Mouse (Mus musculus) liver, embryonic 15.5 days (tissue): ENCODE measurements at regions not wholly inside any gene's neighbourhood (a gene's known extent, or its start where the extent isn't known, plus 50 kb on each side); places are given as distances from the start of the nearest gene placed in this dataset.

ENCODE experiments used
- ATAC-seq: fragments of 200-750 bp; cut with Nextera tagmentation; 2 replicates; pipeline ENCODE4 v1.8.0; 2017; ENCODE audit warnings: moderate number of reproducible peaks, mild to moderate bottlenecking, moderate library complexity; ENCODE audit not compliant: insufficient read depth
- H3K27ac ChIP-seq: fragments of 300-500 bp; sonication (generic); replicated peaks from 2 replicates; pipeline ENCODE4 v1.5.1; 2015; ENCODE audit warnings: mild to moderate bottlenecking, inconsistent platforms
- H3K27me3 ChIP-seq: fragments of 300-500 bp; sonication (generic); 2 replicates; pipeline ENCODE4 v1.6.1; 2015; ENCODE audit warnings: mild to moderate bottlenecking, inconsistent platforms
- H3K36me3 ChIP-seq: fragments of 300-500 bp; sonication (generic); replicated peaks from 2 replicates; pipeline ENCODE4 v1.6.1; 2015; ENCODE audit warnings: moderate library complexity, mild to moderate bottlenecking, inconsistent platforms
- H3K4me1 ChIP-seq: fragments of 300-500 bp; sonication (generic); replicated peaks from 2 replicates; pipeline ENCODE4 v1.6.1; 2015; ENCODE audit warnings: inconsistent platforms
- H3K4me2 ChIP-seq: fragments of 300-500 bp; sonication (generic); 2 replicates; pipeline ENCODE4 v1.6.1; 2015; ENCODE audit warnings: moderate library complexity, mild to moderate bottlenecking, inconsistent platforms
- H3K4me3 ChIP-seq: fragments of 300-500 bp; sonication (generic); replicated peaks from 2 replicates; pipeline ENCODE4 v1.5.1; 2015; ENCODE audit warnings: mild to moderate bottlenecking, inconsistent platforms
- H3K9ac ChIP-seq: fragments of 300-500 bp; sonication (generic); 2 replicates; pipeline ENCODE4 v1.6.1; 2015; ENCODE audit warnings: moderate library complexity, mild to moderate bottlenecking, inconsistent platforms
- H3K9me3 ChIP-seq: fragments of 300-500 bp; sonication (generic); replicated peaks from 2 replicates; pipeline ENCODE4 v1.6.1; 2016; ENCODE audit warnings: inconsistent platforms
- WGBS: fragments of 180-500 bp; shearing (Covaris S2); methylation state at CpG from one replicate; pipeline ENCODE4 v1.1.7; 2015; ENCODE audit warnings: mixed read lengths; ENCODE audit not compliant: insufficient replicate concordance; 5-methylcytosine and 5-hydroxymethylcytosine counted together

- H3K4me3 ChIP-seq, result no peak overlapping the region
- no peak for ATAC-seq
- no peaks in the 10 kb centered on the region for H3K4me1 ChIP-seq
- no peak overlapping the region for H3K27ac ChIP-seq
- H3K9ac ChIP-seq, result no peak overlapping the region
- no peaks in the 10 kb centered on the region for H3K36me3 ChIP-seq
- no peaks in the 10 kb centered on the region for H3K9me3 ChIP-seq
- WGBS, result 71% methylated on average over 4 of the region's 4 CpGs
- no peaks in the 10 kb centered on the region for H3K27me3 ChIP-seq
- H3K4me2 ChIP-seq, result no peak overlapping the region
These were observed 64.5 kb downstream of the Gm11146 start for GRCm38 (mm10) chr16:77537351-77537750.

- Histone ChIP-seq H3K4me1 (no peaks in the 10 kb centered on the region), H3K9ac (no peak overlapping the region), H3K4me3 (no peak overlapping the region), H3K4me2 (no peak overlapping the region), H3K27me3 (no peaks in the 10 kb centered on the region), H3K27ac (no peak overlapping the region), H3K36me3 (no peaks in the 10 kb centered on the region), H3K9me3 (no peaks in the 10 kb centered on the region)
- WGBS, result 69% methylated on average over 10 of the region's 10 CpGs
- ATAC-seq, result no peak
These were observed 65.1 kb downstream of the Gm11146 start for GRCm38 (mm10) chr16:77536746-77537145.

GRCm38 (mm10) chr16:77536314-77536713 is 65.6 kb downstream of the Gm11146 start:
- no peak for ATAC-seq
- Histone ChIP-seq H3K9ac (no peak overlapping the region), H3K27me3 (no peaks in the 10 kb centered on the region), H3K4me1 (no peaks in the 10 kb centered on the region), H3K4me3 (no peak overlapping the region), H3K27ac (no peak overlapping the region), H3K9me3 (no peaks in the 10 kb centered on the region), H3K36me3 (no peaks in the 10 kb centered on the region), H3K4me2 (no peak overlapping the region)
- 71% methylated on average over 6 of the region's 6 CpGs for WGBS

- 91% methylated on average over 3 of the region's 3 CpGs for WGBS
- no peak overlapping the region for H3K9ac ChIP-seq
- ATAC-seq, result no peak
- no peaks in the 10 kb centered on the region for H3K36me3 ChIP-seq
- no peak overlapping the region for H3K4me2 ChIP-seq
- no peak overlapping the region for H3K27ac ChIP-seq
- H3K4me1 ChIP-seq, result no peaks in the 10 kb centered on the region
- H3K9me3 ChIP-seq, result no peaks in the 10 kb centered on the region
- no peak overlapping the region for H3K4me3 ChIP-seq
- H3K27me3 ChIP-seq, result no peaks in the 10 kb centered on the region
These were observed 66.9 kb downstream of the Gm11146 start for GRCm38 (mm10) chr16:77535021-77535420.

GRCm38 (mm10) chr16:77531596-77531995 is 70.3 kb downstream of the Gm11146 start:
- Histone ChIP-seq H3K4me2 (no peak overlapping the region), H3K9me3 (no peaks in the 10 kb centered on the region), H3K36me3 (no peaks in the 10 kb centered on the region), H3K9ac (no peak overlapping the region), H3K27me3 (no peaks in the 10 kb centered on the region), H3K27ac (no peak overlapping the region), H3K4me3 (no peak overlapping the region), H3K4me1 (no peaks in the 10 kb centered on the region)
- WGBS, result 68% methylated on average over 10 of the region's 10 CpGs
- no peak for ATAC-seq

- WGBS, result 57% methylated on average over 1 of the region's 1 CpGs
- Histone ChIP-seq H3K4me1 (no peaks in the 10 kb centered on the region), H3K9ac (no peak overlapping the region), H3K36me3 (no peaks in the 10 kb centered on the region), H3K4me3 (no peak overlapping the region), H3K27ac (no peak overlapping the region), H3K4me2 (no peak overlapping the region), H3K27me3 (no peaks in the 10 kb centered on the region), H3K9me3 (no peaks in the 10 kb centered on the region)
- ATAC-seq, result no peak
These were observed 73.9 kb downstream of the Gm11146 start for GRCm38 (mm10) chr16:77527951-77528350.

GRCm38 (mm10) chr16:77514606-77515005 is 87.3 kb downstream of the Gm11146 start:
- H3K4me1 ChIP-seq, result no peaks in the 10 kb centered on the region
- H3K36me3 ChIP-seq, result no peaks in the 10 kb centered on the region
- no peaks in the 10 kb centered on the region for H3K9me3 ChIP-seq
- WGBS, result 66% methylated on average over 3 of the region's 3 CpGs
- H3K27ac ChIP-seq, result no peak overlapping the region
- no peak overlapping the region for H3K4me2 ChIP-seq
- no peaks in the 10 kb centered on the region for H3K27me3 ChIP-seq
- H3K4me3 ChIP-seq, result no peak overlapping the region
- H3K9ac ChIP-seq, result no peak overlapping the region
- ATAC-seq, result no peak

- Histone ChIP-seq H3K4me3 (no peak overlapping the region), H3K9ac (no peak overlapping the region), H3K9me3 (no peaks in the 10 kb centered on the region), H3K4me2 (no peak overlapping the region), H3K36me3 (no peaks in the 10 kb centered on the region), H3K4me1 (no peaks in the 10 kb centered on the region), H3K27me3 (no peaks in the 10 kb centered on the region), H3K27ac (no peak overlapping the region)
- WGBS, result 61% methylated on average over 5 of the region's 5 CpGs
- ATAC-seq, result no peak
These were observed 98.3 kb downstream of the Gm11146 start for GRCm38 (mm10) chr16:77503556-77503955.

GRCm38 (mm10) chr16:77502916-77503315 is 99.0 kb downstream of the Gm11146 start:
- no peak overlapping the region for H3K27ac ChIP-seq
- no peaks in the 10 kb centered on the region for H3K27me3 ChIP-seq
- no peaks in the 10 kb centered on the region for H3K4me1 ChIP-seq
- H3K4me3 ChIP-seq, result no peak overlapping the region
- no peak overlapping the region for H3K9ac ChIP-seq
- ATAC-seq, result no peak
- 56% methylated on average over 5 of the region's 5 CpGs for WGBS
- H3K9me3 ChIP-seq, result no peaks in the 10 kb centered on the region
- H3K36me3 ChIP-seq, result no peaks in the 10 kb centered on the region
- no peak overlapping the region for H3K4me2 ChIP-seq

- Histone ChIP-seq H3K27me3 (no peaks in the 10 kb centered on the region), H3K27ac (no peak overlapping the region), H3K4me2 (no peak overlapping the region), H3K4me1 (no peaks in the 10 kb centered on the region), H3K9me3 (no peaks in the 10 kb centered on the region), H3K4me3 (no peak overlapping the region), H3K9ac (no peak overlapping the region), H3K36me3 (no peaks in the 10 kb centered on the region)
- WGBS, result 48% methylated on average over 3 of the region's 3 CpGs
- no peak for ATAC-seq
These were observed 99.9 kb downstream of the Gm11146 start for GRCm38 (mm10) chr16:77502026-77502425.

- no peaks in the 10 kb centered on the region for H3K27me3 ChIP-seq
- no peak overlapping the region for H3K4me3 ChIP-seq
- no peak overlapping the region for H3K9ac ChIP-seq
- no peaks in the 10 kb centered on the region for H3K4me1 ChIP-seq
- 57% methylated on average over 4 of the region's 4 CpGs for WGBS
- no peak overlapping the region for H3K27ac ChIP-seq
- H3K36me3 ChIP-seq, result no peaks in the 10 kb centered on the region
- H3K4me2 ChIP-seq, result no peak overlapping the region
- no peaks in the 10 kb centered on the region for H3K9me3 ChIP-seq
- ATAC-seq, result no peak
These were observed 100.9 kb downstream of the Gm11146 start for GRCm38 (mm10) chr16:77500981-77501380.

- no peak overlapping the region for H3K9ac ChIP-seq
- H3K4me2 ChIP-seq, result no peak overlapping the region
- no peaks in the 10 kb centered on the region for H3K27me3 ChIP-seq
- H3K36me3 ChIP-seq, result no peaks in the 10 kb centered on the region
- ATAC-seq, result no peak
- H3K9me3 ChIP-seq, result no peaks in the 10 kb centered on the region
- 65% methylated on average over 6 of the region's 6 CpGs for WGBS
- H3K4me1 ChIP-seq, result no peaks in the 10 kb centered on the region
- no peak overlapping the region for H3K27ac ChIP-seq
- H3K4me3 ChIP-seq, result no peak overlapping the region
These were observed 101.5 kb downstream of the Gm11146 start for GRCm38 (mm10) chr16:77500413-77500812.
